Mouse (Mus musculus) megakaryocyte-erythroid progenitor cell, adult 5-6 weeks (primary cell): ENCODE data around the gene Ppp1r14c. TPM values are rescaled to one million over a fixed set of nuclear protein-coding genes. Genes with fewer than 3 reads are reported as not detected.
"Not testable (repeated sequence)": the region's sequence is repeated elsewhere in the genome, so short reads cannot be mapped to it uniquely, and the experiment has no call there.

Experiments
- ATAC-seq: replicated peaks from 2 replicates; pipeline ENCODE4 v1.8.0; 2016; ENCODE audit warnings: mild to moderate bottlenecking, inconsistent platforms; ENCODE audit not compliant: severe bottlenecking, poor library complexity, low FRiP score, low TSS enrichment
- total RNA-seq, 2 experiments: library from RNA; stranded (forward) in 1 of 2; stranded (reverse) in 1 of 2; fragments of 200-1000, 215-1000 nt in 1 of 2; fragments of >200 nt in 1 of 2; fragmentation: Nextera tagmentation in 1 of 2; gene quantifications; 2 replicates each; pipeline ENCODE4 v1.2.3; 2014 to 2017

Ppp1r14c gene
- total RNA-seq, 2 experiments from 2014 or later = not detected

DNA sequence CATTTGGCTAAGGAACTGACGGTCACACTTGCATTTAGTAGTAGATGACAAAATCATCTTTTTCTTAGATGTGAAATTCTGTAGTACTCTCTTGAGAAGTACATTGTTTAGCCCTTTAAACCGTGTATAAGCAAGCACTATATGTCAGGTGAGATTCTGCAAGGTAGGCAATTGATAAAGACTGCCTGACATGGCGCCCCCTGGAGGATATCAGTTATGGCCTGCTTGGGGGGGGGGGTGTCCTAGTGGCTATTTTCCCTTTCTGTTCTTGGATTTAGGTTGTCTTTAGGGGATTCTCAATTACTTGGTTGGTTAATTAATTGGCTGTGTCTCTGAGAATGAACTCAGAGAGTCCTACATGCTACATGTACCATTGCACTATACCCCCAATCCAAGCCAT, 31.5 kb downstream of the Ppp1r14c start:
- no peak for ATAC-seq

DNA sequence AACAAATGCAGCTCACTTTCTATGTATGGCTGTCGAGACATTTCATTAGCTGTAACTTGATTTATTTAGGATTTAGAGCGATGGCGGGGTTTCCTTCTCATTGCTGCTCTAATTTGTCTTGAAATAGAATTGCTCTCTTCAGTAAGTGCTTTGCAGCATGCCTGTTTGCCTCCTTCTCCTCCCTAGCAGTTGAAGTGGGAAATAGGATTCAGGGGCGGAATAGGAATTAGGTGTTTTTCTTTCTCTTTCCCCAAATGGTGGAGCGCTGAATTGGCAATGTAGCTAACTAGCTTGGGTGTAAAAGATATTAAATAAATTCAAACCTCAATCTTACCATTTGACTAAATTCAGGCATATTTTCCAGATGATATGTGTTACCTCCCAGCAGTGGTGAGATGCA, 32.2 kb downstream of the Ppp1r14c start:
- no peak for ATAC-seq

GRCm38 (mm10) chr10:3402284-3402683, 36.4 kb downstream of the Ppp1r14c start:
- no peak for ATAC-seq

DNA sequence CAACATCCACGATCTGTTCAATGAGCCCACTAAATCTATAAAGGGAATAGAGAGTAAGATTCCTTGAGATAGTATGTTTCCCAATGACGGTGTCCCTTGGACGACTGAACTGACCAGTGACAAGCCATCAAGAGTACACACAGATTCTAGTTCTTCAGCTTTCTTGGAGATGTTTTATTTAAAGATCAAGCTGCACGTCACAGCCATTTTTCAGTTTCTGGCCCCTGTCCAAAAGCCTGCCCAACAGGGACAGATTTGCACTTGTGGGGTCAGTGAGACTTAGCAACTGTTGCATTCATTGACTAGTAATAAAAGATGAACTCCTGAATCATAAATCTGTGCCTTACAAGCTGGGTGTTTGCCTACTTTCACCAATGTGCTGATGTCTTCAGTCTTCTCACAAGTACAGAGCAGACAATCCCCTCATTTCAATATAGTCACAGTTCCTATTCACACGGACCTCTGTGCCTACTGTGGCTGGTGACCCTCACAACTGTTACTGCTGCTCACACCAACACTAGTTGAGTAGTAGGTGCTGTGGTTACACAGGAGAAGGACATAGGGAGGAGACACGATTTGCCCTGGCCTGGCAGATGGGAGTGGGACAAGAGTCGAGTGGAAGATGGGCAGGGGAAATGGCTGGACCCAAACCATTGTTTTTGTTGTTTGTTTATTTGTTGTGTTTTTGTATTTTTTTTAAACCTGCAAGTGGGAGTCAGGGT, 37.7 kb downstream of the Ppp1r14c start:
- ATAC-seq = no peak

GRCm38 (mm10) chr10:3404362-3404761, 38.5 kb downstream of the Ppp1r14c start:
- no peak for ATAC-seq

- no peak for ATAC-seq
Measured at GRCm38 (mm10) chr10:3406280-3406679, 40.4 kb downstream of the Ppp1r14c start.

- ATAC-seq = no peak
Measured at GRCm38 (mm10) chr10:3408036-3408661, 42.3 kb downstream of the Ppp1r14c start.

DNA sequence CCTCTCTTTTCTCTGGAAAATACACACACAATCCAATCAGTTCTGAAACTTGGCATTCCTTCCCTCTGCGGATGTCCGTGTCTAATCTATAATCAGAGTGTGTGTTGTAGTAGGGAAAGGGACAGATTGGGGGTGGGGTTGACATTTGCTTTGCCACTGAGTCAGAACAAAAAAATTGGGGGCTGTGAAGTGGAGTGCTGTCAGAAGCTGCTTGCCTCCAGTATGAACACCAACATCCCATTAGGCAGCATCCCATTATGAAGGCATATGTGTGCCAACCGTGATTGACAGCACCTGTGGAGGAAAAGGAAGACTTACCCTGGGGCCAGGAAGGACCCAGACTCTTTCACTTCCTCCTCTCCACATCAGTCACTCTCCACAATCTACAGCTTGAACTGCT, 42.8 kb downstream of the Ppp1r14c start:
- ATAC-seq = no peak

DNA sequence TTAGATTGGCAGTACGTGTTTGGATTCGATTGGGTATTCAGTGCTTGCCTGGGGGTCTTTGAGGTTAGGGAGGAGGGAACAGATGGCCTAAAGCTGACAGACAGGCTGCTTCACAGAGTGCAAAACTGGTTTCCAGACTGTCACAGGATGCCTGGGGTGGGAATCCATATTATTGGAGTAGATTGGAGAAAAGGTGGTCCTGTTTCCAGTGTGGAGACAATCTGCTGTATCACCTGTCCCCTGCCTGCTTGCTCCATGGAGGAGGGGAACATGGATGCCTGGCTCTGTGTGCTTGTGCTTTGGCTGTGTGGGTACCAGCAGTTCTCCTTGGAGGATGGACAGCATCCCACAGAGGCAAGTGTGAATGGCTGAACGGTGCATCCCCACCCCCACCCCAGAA, 45.4 kb downstream of the Ppp1r14c start:
- ATAC-seq = no peak

GRCm38 (mm10) chr10:3411639-3412038, 45.8 kb downstream of the Ppp1r14c start:
- no peak for ATAC-seq

DNA sequence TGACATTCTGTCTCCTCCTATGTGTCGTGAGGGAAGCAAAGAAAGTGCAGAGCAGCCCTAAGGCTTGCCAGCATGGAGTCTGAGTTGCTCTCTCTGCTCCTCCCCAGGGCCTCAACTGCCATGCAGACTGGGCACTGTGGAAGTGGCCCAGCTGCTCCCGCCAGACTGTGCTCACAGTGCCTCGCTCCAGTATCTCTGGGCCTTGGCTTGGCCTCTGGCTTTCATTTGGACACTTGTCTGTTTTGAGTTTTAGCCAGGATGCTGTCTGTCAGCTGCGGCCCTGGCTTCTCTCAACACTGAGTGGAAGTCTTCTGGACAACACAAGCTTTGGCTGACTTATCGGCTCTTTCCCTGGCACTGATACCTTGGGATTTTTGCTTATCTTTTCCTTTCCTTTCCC, 49.0 kb downstream of the Ppp1r14c start:
- ATAC-seq = no peak

DNA sequence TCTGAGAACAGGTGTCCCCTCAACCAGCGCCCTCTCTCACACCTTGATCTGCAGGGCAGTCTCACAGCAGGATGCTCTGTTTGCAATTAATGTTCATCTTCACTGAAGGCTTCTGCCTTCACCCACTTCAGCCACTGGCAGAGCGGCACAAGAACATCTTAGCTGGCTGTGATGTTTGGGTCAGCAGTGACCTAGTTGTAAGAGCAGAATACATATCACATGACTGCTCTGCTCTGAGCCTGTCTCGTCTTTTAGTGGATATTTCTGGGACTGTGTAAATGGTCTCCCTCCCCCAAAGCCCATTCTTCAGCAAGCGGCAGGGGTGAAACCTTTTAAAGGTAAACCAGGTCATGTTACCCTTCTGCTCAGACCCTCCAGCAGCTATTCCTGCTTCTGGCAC, 50.7 kb downstream of the Ppp1r14c start:
- ATAC-seq = no peak

GRCm38 (mm10) chr10:3417408-3417807, 51.6 kb downstream of the Ppp1r14c start:
- ATAC-seq = no peak

DNA sequence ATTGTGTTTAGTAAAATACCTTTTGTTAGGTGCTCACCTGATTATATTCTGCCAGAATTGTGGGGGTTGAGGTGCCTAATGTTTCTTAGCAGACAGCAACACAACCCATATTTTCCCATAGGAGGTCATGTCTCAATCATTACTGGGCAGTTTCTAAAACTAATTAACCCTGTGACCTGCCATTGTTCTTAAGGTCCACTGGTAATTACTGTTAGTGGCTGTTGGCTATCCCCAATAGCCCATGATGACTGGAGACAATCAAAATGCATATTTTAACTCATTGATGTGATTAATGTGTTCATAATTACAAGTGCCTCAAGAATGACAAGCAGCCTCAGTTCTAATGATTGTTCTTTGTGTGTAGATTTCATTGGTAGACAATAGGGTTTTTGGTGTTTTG, 58.2 kb downstream of the Ppp1r14c start:
- no peak for ATAC-seq

GRCm38 (mm10) chr10:3427689-3428399, 62.0 kb downstream of the Ppp1r14c start:
- no peak for ATAC-seq

DNA sequence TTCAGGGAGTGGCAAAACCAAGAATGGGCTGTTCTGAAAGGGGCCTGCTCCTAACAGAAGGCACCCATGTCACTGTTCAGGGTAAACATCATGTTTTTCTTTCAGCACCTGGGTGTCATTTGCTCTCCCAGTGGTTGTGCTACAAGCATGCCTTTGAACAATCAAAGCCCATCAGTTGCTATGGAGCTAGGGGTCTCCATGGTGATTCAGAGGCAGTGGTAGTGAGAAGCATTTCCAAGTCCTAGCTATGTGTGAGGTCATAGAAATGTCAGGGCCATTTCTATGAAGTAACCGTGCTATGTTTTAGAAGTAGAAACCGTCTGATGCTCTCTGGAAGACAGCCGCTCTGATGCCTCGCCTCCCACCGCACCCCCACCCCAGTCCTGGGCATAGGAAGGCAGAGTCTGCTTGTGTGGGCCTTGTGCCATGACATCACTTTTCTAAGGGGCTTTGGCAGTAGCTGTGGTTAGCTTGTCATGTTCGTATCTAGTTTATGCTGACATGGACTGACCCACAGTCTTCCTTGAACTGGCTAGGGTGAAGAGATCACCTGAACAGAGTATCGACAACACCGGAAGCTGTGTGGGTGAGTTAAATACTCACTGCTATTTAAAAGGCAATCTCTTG, 69.1 kb downstream of the Ppp1r14c start:
- no peak for ATAC-seq

DNA sequence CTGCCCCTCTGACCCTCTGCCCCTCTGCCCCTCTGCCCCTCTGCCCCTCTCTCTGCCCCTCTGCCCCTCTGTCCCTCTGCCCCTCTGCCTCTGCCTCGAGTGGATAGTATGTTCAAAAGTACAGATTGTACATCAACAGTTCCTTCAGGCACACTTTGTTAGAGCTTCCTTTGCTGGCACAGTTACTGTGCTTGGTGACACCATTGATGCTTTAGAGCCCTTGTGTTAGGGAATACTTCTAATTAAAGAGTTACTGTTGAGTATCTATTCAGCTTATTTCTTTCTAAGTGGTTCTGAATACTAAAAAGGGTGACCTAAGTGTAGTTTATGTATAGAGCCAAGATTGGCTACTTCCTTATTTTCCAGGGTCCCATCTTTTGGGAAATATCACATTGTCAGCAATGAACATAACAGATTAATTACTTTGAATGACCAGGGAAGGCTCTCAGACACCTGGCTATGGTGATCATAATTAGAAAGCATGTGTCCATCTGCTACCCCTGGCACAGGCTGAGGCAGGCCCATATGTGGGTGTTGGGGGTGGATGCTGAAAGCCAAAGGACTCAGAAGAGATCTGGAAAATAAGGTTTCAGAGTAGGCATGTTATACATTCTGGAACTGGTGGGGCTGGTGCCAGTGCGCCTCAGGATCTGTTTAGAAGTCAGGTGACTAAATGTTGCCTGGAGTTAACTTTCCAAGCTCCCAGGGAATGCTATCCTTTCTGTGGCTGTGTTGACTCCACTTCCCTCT, 75.0 kb downstream of the Ppp1r14c start:
- no peak for ATAC-seq

DNA sequence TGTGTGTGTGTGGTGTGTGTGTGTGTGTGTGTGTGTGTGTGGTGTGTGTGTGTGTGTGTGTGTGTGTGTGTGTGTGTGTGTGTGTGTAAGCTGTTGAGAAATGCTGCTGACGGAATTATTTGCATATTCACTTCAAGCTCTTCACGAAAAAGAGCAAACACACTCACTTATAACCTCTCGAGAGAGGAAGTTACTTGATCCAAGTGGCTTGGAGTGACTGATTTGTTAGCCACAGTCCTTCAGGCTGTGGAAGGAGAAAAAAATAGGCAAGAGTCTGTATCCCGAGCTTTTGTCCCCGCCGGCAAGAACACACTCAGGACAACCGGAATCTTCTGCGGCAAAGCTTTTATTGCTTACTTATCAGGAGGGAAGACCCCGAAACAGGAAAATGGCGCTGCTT, 80.9 kb downstream of the Ppp1r14c start:
- not testable (repeated sequence) for ATAC-seq

GRCm38 (mm10) chr10:3448699-3449098, 82.8 kb downstream of the Ppp1r14c start:
- no peak for ATAC-seq

- no peak for ATAC-seq
Measured at GRCm38 (mm10) chr10:3451930-3452329, 86.1 kb downstream of the Ppp1r14c start.
